Mouse (Mus musculus) embryonic fibroblast, embryonic 13.5 days (primary cell): Measurements from ENCODE around the gene Cobl. TPM values are rescaled to one million over a fixed set of nuclear protein-coding genes. Genes with fewer than 3 reads are reported as not detected.

Experiments
- H3K27ac ChIP-seq: 2 replicates; pipeline ENCODE4 v1.5.1; 2012; ENCODE audit warnings: low read length, control low read depth, inconsistent platforms; ENCODE audit not compliant: insufficient read depth
- H3K4me1 ChIP-seq: 2 replicates; pipeline ENCODE4 v1.6.1; 2011; ENCODE audit warnings: low read length; ENCODE audit not compliant: control insufficient read depth, insufficient read depth
- H3K4me3 ChIP-seq: 2 replicates; pipeline ENCODE4 v1.5.1; 2011; ENCODE audit warnings: mild to moderate bottlenecking, control low read depth, low read length; ENCODE audit not compliant: insufficient read depth
- CTCF ChIP-seq: IDR thresholded peaks from 2 replicates; pipeline ENCODE4 v1.5.1; 2011; ENCODE audit warnings: mild to moderate bottlenecking, control low read depth, low read length, moderate library complexity, borderline replicate concordance; ENCODE audit not compliant: insufficient read depth
- POLR2A ChIP-seq: IDR thresholded peaks from 2 replicates; pipeline ENCODE4 v1.6.1; 2011; ENCODE audit warnings: low read depth, mild to moderate bottlenecking, control low read depth, low read length, moderate library complexity
- polyA plus RNA-seq: library from polyadenylated mRNA; stranded (reverse); fragments of >200 nt; gene quantifications from 2 replicates; pipeline ENCODE4 v1.2.4, GENCODE M21; 2011; ENCODE audit warnings: low read depth; ENCODE audit not compliant: missing spikeins, insufficient read length

Gene Cobl
- polyA plus RNA-seq, 1 experiment, result 4.2 TPM

DNA sequence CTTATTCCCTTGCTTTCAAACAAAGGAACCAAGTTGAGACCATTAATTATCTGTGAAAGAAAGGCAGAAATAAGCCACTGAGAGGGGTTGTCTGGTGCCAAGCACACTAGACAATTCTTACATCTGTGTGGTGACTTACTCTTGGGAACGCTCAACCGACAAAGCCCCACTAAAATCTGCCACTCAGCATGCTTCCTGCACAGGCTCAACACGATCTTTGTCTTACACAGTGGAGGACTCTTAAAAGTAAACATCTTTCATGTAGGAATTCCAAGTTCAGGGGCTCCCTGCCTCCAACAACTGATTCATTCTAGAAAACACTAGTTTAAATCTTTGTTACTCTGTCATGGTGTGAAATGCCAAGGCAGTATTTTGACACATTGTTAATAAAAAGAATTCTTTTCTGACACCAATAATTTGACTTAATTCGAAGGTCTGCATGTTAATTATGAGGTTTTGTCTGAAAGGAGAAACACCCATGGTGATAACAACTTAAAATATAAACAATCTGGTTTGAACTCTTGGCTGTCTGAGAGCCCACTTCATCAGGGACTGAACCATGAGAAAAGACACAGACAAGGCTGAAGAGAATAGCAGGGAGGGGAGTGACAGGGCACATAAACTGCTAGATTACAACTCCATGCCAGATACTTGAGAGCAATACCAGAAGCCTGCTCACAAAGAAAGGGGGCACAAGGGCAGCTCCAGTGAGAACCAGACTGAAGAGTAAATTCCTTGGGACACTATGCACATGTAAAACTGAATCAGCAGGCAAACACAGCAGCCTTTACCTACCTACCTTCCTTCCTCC, 34.3 kb downstream of the Cobl start:
- no peak overlapping the region for H3K27ac ChIP-seq
- TF ChIP-seq CTCF (no peak), POLR2A (no peak)
- no peak overlapping the region for H3K4me3 ChIP-seq
- no peaks in the 10 kb centered on the region for H3K4me1 ChIP-seq

DNA sequence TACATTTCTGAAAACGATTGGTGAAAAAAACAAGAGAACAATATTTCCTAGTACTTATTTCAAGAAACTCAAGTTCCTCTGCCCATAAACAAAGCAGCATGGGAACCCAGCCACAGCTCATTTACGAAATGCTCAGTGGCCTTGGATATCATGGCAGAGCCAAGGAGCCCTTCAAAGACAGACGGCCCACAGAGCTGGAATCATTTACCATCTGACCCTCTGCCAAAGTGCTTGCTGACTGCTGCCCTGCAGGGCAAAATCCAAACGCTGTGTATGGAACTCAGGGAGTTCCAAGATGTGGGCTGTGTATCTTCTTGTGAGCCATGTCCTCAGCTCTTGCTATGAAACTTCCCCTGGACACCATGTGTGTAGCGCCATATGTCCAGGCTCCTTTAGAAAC, 38.0 kb downstream of the Cobl start:
- no peak for TF ChIP-seq CTCF
- no peak for TF ChIP-seq POLR2A
- H3K4me1 ChIP-seq, result no peaks in the 10 kb centered on the region
- H3K4me3 ChIP-seq, result no peak overlapping the region
- H3K27ac ChIP-seq, result no peak overlapping the region

DNA sequence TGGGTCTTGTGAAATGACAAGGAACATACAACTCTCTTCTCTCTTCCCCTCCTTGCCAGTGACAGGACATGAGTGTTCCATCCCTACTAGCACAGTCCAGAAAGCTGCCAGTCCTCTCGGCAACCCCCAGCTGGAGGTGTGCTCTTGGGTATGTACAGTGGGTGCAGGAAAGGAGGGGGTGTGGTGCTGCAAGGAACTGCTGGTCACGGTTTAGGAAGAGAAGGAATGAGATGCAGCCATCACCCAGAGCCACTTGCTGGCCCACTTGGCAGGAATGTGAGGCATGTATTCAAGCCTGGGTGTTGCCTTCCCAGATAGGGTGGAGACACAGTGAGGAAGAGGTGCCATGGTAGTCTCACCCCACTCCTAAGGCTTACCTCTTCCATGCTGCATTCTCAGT, 40.6 kb downstream of the Cobl start:
- H3K4me3 ChIP-seq, result no peak overlapping the region
- H3K27ac ChIP-seq, result no peak overlapping the region
- no peak for TF ChIP-seq POLR2A

DNA sequence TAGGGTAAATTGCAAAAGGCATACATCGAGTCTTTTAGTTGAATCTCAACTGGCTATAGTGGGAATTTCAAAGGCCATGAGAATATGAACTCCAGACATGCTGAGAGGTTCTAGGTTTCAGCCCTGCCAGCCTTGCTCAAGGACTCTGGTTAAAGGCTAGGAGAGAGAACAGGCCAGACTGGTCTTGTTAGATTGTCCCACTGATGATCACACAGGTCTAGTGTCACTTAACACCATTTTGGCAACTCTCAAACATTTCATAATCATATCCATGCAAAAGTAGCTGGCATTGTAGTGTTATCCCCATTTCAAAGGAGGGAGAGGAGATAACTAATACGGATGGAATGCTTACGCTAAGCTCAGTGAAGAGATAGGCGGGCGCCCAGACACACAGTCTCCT, 43.6 kb downstream of the Cobl start:
- TF ChIP-seq POLR2A (no peak), CTCF (no peak)

More for the DNA sequence above, 40.6 kb downstream of the Cobl start:
- H3K4me1 ChIP-seq, result no peaks in the 10 kb centered on the region

DNA sequence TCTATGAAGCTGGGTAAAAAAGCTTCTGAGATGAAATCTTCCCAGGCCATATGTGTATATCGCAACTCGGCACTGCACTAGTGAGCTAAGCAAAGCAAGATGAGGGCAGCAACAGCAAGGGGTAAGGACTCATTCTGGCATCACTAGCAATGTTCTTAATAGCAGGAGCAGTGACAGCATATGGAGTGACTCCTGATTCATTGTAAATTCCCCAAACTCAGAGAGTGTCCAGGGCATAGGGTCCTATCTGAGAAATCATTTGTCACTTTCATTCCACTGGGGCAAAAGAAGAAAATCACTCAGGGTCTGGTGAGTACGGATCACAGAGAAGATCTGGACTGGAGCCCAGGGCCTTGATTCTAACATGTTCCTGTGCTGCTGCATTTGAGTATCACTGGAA, 44.6 kb downstream of the Cobl start:
- H3K27ac ChIP-seq, result no peak overlapping the region
- H3K4me3 ChIP-seq, result no peak overlapping the region
- TF ChIP-seq CTCF (no peak), POLR2A (no peak)
- no peaks in the 10 kb centered on the region for H3K4me1 ChIP-seq

More for the DNA sequence above, 43.6 kb downstream of the Cobl start:
- H3K4me3 ChIP-seq, result no peak overlapping the region
- H3K4me1 ChIP-seq, result no peaks in the 10 kb centered on the region
- H3K27ac ChIP-seq, result no peak overlapping the region

DNA sequence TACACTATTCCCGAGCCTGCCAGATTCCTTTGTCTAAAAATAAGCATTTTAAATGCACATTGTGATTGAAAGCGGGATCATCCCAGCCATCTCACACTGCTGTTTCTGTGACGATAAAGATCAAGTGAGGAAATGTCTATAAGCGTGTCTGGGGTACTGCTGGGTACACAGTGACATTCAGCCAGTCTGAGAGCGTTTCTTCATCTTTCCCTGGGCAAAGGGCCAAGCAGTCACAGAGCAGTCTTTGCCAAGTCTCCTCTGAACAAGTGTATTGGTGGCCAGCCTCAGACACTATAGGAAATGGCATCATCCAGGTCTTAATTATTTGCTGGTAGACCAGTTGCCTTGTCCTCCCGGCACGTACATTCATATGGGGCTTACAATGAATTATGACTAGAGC, 47.9 kb downstream of the Cobl start:
- Histone ChIP-seq H3K4me3 (no peak overlapping the region), H3K4me1 (no peaks in the 10 kb centered on the region), H3K27ac (no peak overlapping the region)
- TF ChIP-seq POLR2A, result no peak

DNA sequence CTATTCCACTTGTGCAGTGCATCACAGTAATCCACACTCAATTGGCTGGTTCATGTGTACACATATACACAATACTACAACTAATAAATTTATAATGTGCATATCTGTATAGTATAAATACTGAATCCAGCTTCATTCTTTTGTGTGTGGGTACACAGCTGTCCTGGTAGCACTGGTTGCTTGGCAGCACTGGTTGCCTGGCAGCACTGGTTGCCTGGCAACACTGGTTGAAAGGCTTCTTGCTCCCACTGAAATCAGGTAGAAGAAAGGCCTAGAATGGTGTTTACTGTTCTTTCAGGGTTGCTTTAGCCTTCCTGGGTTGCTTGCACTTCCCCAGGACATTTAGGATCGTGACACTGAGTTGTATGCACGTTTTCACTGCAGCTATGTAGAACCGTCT, 49.4 kb downstream of the Cobl start:
- no peak for TF ChIP-seq CTCF
- TF ChIP-seq POLR2A, result no peak
- H3K4me1 ChIP-seq, result peaks cover 2% of the 10 kb centered on the region; the same call in 1 of the 2 replicates
- H3K27ac ChIP-seq, result no peak overlapping the region
- H3K4me3 ChIP-seq, result no peak overlapping the region

DNA sequence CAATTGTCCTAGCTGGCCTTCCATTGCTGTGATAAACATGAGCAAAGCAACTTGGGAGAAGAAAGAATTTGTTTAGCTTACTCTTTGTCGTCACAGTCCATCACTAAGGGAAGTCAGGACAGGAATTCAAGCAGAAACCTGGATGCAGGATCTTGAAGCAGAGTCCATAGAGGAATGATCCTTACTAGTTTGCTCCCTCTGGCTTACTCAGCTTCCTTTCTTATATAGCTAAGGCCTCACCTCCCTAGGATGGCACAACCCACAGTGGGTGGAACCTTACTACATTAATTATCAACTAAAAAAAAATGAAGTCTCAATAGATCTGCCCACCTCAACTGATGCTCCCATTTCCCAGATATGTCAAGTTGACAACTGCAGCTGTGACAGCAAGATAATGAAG, 52.8 kb downstream of the Cobl start:
- Histone ChIP-seq H3K4me1 (peaks cover 2% of the 10 kb centered on the region; the same call in 1 of the 2 replicates), H3K4me3 (no peak overlapping the region), H3K27ac (no peak overlapping the region)
- no peak for TF ChIP-seq POLR2A
- no peak for TF ChIP-seq CTCF

DNA sequence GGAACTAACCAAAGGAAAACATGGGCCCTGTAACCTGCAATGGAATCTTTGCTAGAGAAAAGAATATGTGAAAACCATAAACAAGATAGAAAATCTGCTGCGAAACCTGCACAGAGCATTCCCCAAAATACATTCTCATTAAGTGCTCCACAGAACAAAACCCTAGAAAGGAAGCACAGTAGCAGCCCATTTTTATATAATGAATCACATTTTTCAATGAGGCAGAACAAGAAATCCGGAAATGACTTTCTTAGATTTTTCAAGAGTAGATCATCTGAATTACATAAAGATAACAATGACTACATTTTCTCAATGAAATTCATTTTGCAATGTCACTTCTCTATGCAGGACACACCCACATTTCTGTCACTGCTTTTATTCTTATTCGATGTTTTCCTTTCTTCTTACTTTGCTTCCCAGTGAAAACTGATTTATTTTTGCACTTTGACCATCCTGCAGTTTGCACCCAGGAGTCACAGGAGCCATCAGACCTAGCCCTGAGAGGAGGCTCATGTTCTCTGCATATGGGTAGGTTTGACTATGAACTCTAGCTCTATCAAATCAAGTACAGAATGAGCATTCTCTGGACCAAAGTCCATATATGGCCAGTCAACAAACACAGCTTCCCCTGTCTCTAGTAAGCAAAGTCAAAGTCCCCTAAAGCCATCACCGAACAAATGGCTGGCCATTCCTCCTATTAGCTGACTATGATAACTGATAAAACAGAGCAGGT, 53.5 kb downstream of the Cobl start:
- H3K27ac ChIP-seq, result peak overlapping the region; percentile 21; the same call in 1 of the 2 replicates
- H3K4me3 ChIP-seq, result no peak overlapping the region
- no peak for TF ChIP-seq CTCF
- no peak for TF ChIP-seq POLR2A
- H3K4me1 ChIP-seq, result peaks cover 2% of the 10 kb centered on the region; the same call in 1 of the 2 replicates

DNA sequence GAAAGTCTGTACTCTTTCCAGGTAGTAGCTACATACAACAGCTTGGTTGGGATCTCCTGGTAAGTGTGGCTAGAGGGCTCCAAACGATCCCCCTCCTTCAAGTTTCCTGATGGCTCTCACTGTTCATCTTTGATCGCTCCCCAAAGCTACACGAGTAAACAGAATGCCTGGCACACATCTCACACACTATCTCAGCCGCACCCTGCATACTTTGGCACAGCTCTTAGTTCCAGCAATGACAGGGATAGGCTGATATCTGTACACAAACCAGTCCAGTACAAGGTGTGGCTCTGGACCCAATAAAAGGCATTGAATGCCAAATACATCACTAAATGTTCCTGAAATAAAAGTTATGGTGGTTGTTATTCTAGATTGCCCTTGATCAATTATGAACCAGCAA, 55.3 kb downstream of the Cobl start:
- Histone ChIP-seq H3K27ac (no peak overlapping the region), H3K4me3 (no peak overlapping the region), H3K4me1 (peaks cover 2% of the 10 kb centered on the region; the same call in 1 of the 2 replicates)
- no peak for TF ChIP-seq CTCF

DNA sequence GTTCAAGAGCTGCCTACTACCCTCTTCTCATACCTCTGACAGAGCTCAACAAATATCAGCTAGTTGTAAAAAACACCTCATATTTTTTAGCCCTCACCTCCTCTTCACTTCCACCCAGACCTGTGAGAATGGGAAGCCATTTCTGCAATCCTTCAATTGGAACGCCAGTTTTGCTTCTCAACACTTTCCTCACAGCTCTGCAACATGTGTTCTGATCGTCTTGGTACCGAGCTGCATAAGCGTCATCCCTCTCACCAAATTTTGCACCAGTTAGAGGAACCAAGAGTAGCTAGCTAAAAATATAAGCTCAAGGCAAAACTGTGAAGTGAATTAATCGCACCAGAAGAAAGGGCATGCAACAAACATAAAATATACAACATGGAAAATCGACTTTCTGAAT, 56.9 kb downstream of the Cobl start:
- no peak overlapping the region for H3K4me3 ChIP-seq
- no peak for TF ChIP-seq CTCF
- no peak for TF ChIP-seq POLR2A
- no peak overlapping the region for H3K27ac ChIP-seq
- peaks cover 6% of the 10 kb centered on the region for H3K4me1 ChIP-seq
